Mouse (Mus musculus): Measurements from ENCODE around the gene Rorc. TPM values are rescaled to one million over a fixed set of nuclear protein-coding genes. Genes with fewer than 3 reads are reported as not detected.

Rorc gene
- total and polyA plus RNA-seq, 3 experiments: 0.47 to 1.2 (median 1.2) TPM

- no peak overlapping the region for H3K9ac ChIP-seq (ENCODE audit: insufficient read depth, low read depth)
- TF ChIP-seq UBTF (IDR thresholded peaks at IDR 0.05; ENCODE audit: low read depth, low read length) (no peak), POLR2AphosphoS2 (IDR thresholded peaks at IDR 0.05; ENCODE audit: low read depth, low read length) (no peak), NRF1 (IDR thresholded peaks at IDR 0.05; ENCODE audit: low read depth, low read length) (no peak), ELF1 (IDR thresholded peaks at IDR 0.05; ENCODE audit: low read depth, low read length) (no peak)
- no peaks in the 10 kb centered on the region for H3K27me3 ChIP-seq (replicated peaks)
- no peak overlapping the region for H3K27ac ChIP-seq (ENCODE audit: insufficient read depth, low read depth)
- dilution Hi-C loops (cut with MboI; ENCODE audit: extremely low pct_ligation_motif_present, extremely low pct_unique_long_range_greater_than_20kb, low sequenced_read_pairs): no loop called here
- H3K36me3 ChIP-seq (replicated peaks in 1 of 2; ENCODE audit: control insufficient read depth in 1 of 2, insufficient read depth in 1 of 2, low read length in 1 of 2): peaks cover 0 to 2% of the 10 kb centered on the region in 2 experiments
- no peaks in the 10 kb centered on the region for H3K9me3 ChIP-seq (replicated peaks; ENCODE audit: low read length)
- no peak overlapping the region for H3K4me2 ChIP-seq (ENCODE audit: insufficient read depth, low read depth, poor library complexity, severe bottlenecking)
- no peaks in the 10 kb centered on the region for H3K79me2 ChIP-seq (replicated peaks; ENCODE audit: control insufficient read depth, extremely low read depth, insufficient read depth, poor library complexity, severe bottlenecking)
- DNase-seq (ENCODE audit: extremely low read depth): no peak
- H3K4me3 ChIP-seq (replicated peaks in 1 of 3; ENCODE audit: low read depth in 2 of 3, low read length in 2 of 3, poor library complexity in 1 of 3): no peak overlapping the region
- H3K4me1 ChIP-seq (ENCODE audit: control insufficient read depth in 1 of 2, insufficient read depth in 2 of 2): peaks cover 0 to 19% of the 10 kb centered on the region in 2 experiments; a peak in 3 of 4 replicates
- in situ Hi-C loops (cut with MboI; ENCODE audit: low pct_ligation_motif_present, low pct_unique_long_range_greater_than_20kb, low sequenced_read_pairs): no loop called here
Observed at GRCm38 (mm10) chr3:94393049-94393448, 20.5 kb downstream of the Rorc start.

DNA sequence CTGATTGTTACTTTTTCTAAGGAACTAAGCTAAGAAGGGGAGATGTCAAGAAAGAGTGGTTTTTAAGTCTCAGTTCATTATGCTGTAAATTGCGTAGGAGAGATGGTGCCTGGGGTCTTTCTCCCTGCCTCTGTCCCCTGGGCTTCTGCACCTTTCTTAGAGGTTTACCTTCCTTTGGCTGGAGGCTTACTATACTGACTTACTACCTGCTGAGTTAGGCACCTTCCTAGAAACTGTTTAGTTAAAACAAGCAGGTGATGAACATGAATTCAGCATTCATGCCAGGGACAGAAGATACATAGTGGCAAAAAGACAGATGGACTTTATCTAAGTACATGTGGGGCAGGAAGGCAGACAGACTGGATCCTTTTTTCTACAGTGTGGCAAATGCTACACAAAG is 23.7 kb downstream of the Rorc start:
- Histone ChIP-seq H3K9me3 (replicated peaks; ENCODE audit: low read length) (no peaks in the 10 kb centered on the region), H3K4me1 (ENCODE audit: control insufficient read depth in 1 of 2, insufficient read depth in 2 of 2) (peaks cover 0 to 4% of the 10 kb centered on the region in 2 experiments; a peak in 1 of 4 replicates), H3K27ac (ENCODE audit: insufficient read depth, low read depth) (no peak overlapping the region), H3K79me2 (replicated peaks; ENCODE audit: control insufficient read depth, extremely low read depth, insufficient read depth, poor library complexity, severe bottlenecking) (no peaks in the 10 kb centered on the region), H3K4me2 (ENCODE audit: insufficient read depth, low read depth, poor library complexity, severe bottlenecking) (no peak overlapping the region), H3K27me3 (replicated peaks) (peaks cover 5% of the 10 kb centered on the region), H3K9ac (ENCODE audit: insufficient read depth, low read depth) (no peak overlapping the region), H3K36me3 (replicated peaks in 1 of 2; ENCODE audit: control insufficient read depth in 1 of 2, insufficient read depth in 1 of 2, low read length in 1 of 2) (no peaks in the 10 kb centered on the region), H3K4me3 (replicated peaks in 1 of 3; ENCODE audit: low read depth in 2 of 3, low read length in 2 of 3, poor library complexity in 1 of 3) (no peak overlapping the region)
- in situ Hi-C loops (cut with MboI; ENCODE audit: low pct_ligation_motif_present, low pct_unique_long_range_greater_than_20kb, low sequenced_read_pairs): no loop called here
- TF ChIP-seq BHLHE40 (IDR thresholded peaks at IDR 0.05; ENCODE audit: low read depth, low read length): no peak
- no peak for TF ChIP-seq UBTF (IDR thresholded peaks at IDR 0.05; ENCODE audit: low read depth, low read length)
- dilution Hi-C loops (cut with MboI; ENCODE audit: extremely low pct_ligation_motif_present, extremely low pct_unique_long_range_greater_than_20kb, low sequenced_read_pairs): no loop called here
- no peak for DNase-seq (ENCODE audit: extremely low read depth)

DNA sequence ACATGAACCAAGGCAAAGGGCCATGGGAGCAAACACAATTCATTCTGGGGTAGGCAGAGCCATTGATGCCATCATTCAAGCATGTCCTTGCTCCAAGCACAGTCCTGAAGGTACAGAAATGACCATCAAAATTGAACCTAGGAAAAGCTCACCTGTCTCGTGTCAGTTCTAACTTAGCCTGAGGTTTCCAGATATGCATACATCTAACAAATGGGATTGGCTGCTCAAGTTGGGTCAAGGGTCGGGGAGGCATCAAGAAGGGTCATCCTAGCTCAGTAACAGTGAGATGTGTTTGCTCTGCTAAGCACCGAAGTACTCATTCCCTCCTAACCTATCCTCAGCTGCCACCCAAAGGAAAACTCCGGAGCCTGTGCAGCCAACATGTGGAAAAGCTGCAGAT is 24.3 kb downstream of the Rorc start:
- dilution Hi-C loops (cut with MboI; ENCODE audit: extremely low pct_ligation_motif_present, extremely low pct_unique_long_range_greater_than_20kb, low sequenced_read_pairs): no loop called here
- peaks cover 7% of the 10 kb centered on the region for H3K27me3 ChIP-seq (replicated peaks)
- in situ Hi-C loops (cut with MboI; ENCODE audit: low pct_ligation_motif_present, low pct_unique_long_range_greater_than_20kb, low sequenced_read_pairs): no loop called here

More for the DNA sequence above, 24.3 kb downstream of the Rorc start:
- no peak overlapping the region for H3K27ac ChIP-seq (ENCODE audit: insufficient read depth, low read depth)
- no peaks in the 10 kb centered on the region for H3K36me3 ChIP-seq (replicated peaks in 1 of 2; ENCODE audit: control insufficient read depth in 1 of 2, insufficient read depth in 1 of 2, low read length in 1 of 2)
- H3K9ac ChIP-seq (ENCODE audit: insufficient read depth, low read depth): no peak overlapping the region
- TF ChIP-seq MYC (IDR thresholded peaks at IDR 0.05; ENCODE audit: low read depth, low read length) (no peak), MAZ (IDR thresholded peaks at IDR 0.05; ENCODE audit: low read depth, low read length) (no peak), POLR2AphosphoS2 (IDR thresholded peaks at IDR 0.05; ENCODE audit: low read depth, low read length) (no peak), E2F4 (IDR thresholded peaks at IDR 0.05; ENCODE audit: insufficient replicate concordance, low read depth, low read length) (no peak), TCF12 (IDR thresholded peaks at IDR 0.05; ENCODE audit: low read depth, low read length) (no peak), ETS1 (conservative IDR thresholded peaks at IDR 0.05; ENCODE audit: low read depth, low read length) (no peak), MXI1 (IDR thresholded peaks at IDR 0.05; ENCODE audit: low read depth, low read length) (no peak), ZKSCAN1 (IDR thresholded peaks at IDR 0.05; ENCODE audit: borderline replicate concordance, low read depth, low read length) (no peak), SMC3 (IDR thresholded peaks at IDR 0.05; ENCODE audit: low read depth, low read length) (no peak), ZMIZ1 (IDR thresholded peaks at IDR 0.05; ENCODE audit: low read depth, low read length) (no peak), IRF4 (IDR thresholded peaks at IDR 0.05; ENCODE audit: low read depth, low read length) (no peak)
- H3K4me2 ChIP-seq (ENCODE audit: insufficient read depth, low read depth, poor library complexity, severe bottlenecking): no peak overlapping the region
- no peak for DNase-seq (ENCODE audit: extremely low read depth)
- H3K9me3 ChIP-seq (replicated peaks; ENCODE audit: low read length): no peaks in the 10 kb centered on the region
- H3K4me3 ChIP-seq (replicated peaks in 1 of 3; ENCODE audit: low read depth in 2 of 3, low read length in 2 of 3, poor library complexity in 1 of 3): no peak overlapping the region
- H3K79me2 ChIP-seq (replicated peaks; ENCODE audit: control insufficient read depth, extremely low read depth, insufficient read depth, poor library complexity, severe bottlenecking): no peaks in the 10 kb centered on the region
- peaks cover 0 to 4% of the 10 kb centered on the region in 2 experiments; a peak in 1 of 4 replicates for H3K4me1 ChIP-seq (ENCODE audit: control insufficient read depth in 1 of 2, insufficient read depth in 2 of 2)
